Mouse (Mus musculus): ENCODE measurements around the gene Icmt. TPM values are rescaled to one million over a fixed set of nuclear protein-coding genes. Genes with fewer than 3 reads are reported as not detected.

The Icmt gene
- polyA plus RNA-seq, 1 experiment from 2014 or later, result 14.4 TPM

DNA sequence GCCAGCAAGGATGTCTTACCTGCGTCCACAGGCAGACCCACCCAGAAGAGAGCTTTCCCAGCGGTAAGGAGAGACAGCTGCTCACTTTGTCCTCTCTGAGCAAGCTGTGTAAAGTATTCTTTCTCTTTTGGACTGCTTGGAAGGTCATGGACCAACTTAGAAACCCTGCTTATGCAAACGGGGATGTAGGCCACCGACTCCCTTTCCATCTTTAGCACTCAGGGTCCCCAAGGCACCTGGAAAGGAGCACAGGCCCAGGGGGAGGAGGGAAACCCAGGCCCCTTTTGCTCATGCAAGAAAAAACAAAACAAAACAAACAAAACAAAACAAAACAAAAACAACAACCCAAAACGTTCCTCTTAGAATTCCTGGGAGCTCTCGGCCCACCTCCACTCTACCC lies 5.5 kb upstream of the Icmt start, which contains the start of gene Hes3:
TSS of gene Hes3 (minus strand) at position 101 of the 400 bp plus-strand sequence.
- 42% methylated on average over 6 of the region's 6 CpGs for WGBS (ENCODE audit: insufficient replicate concordance)
- Histone ChIP-seq H3K27me3 (replicated peaks) (peaks cover 73% of the 10 kb centered on the region), H3K27ac (no peak within 1 kb of the TSS), H3K4me3 (no peak within 1 kb of the TSS), H3K9ac (no peak within 1 kb of the TSS), H3K4me2 (0 out of 2 replicates have a peak within 1 kb of the TSS, but pooled peaks have one; percentile 17), H3K36me3 (no peaks in the 10 kb centered on the region), H3K9me3 (replicated peaks) (0 out of 2 replicates have a peak, but pooled peaks cover 3% of the 10 kb centered on the region), H3K4me1 (peaks cover 28% of the 10 kb centered on the region)
- no peak for ATAC-seq

- Histone ChIP-seq H3K9ac (no peak overlapping the region), H3K4me3 (no peak overlapping the region), H3K27ac (no peak overlapping the region), H3K27me3 (replicated peaks) (peaks cover 66% of the 10 kb centered on the region), H3K9me3 (replicated peaks) (0 out of 2 replicates have a peak, but pooled peaks cover 3% of the 10 kb centered on the region), H3K36me3 (no peaks in the 10 kb centered on the region), H3K4me2 (no peak overlapping the region), H3K4me1 (peaks cover 22% of the 10 kb centered on the region)
- WGBS (ENCODE audit: insufficient replicate concordance), result 44% methylated on average over 12 of the region's 12 CpGs
- no peak for ATAC-seq
These were observed 4.8 kb upstream of the Icmt start for GRCm38 (mm10) chr4:152292102-152292765.

- Histone ChIP-seq H3K36me3 (peaks cover 3% of the 10 kb centered on the region; the same call in 1 of the 2 replicates), H3K9me3 (replicated peaks) (no peaks in the 10 kb centered on the region), H3K4me2 (no peak overlapping the region), H3K4me1 (peaks cover 37% of the 10 kb centered on the region), H3K9ac (no peak overlapping the region), H3K4me3 (no peak overlapping the region), H3K27ac (no peak overlapping the region), H3K27me3 (replicated peaks) (peaks cover 48% of the 10 kb centered on the region)
- ATAC-seq, result no peak
- 44% methylated on average over 10 of the region's 10 CpGs for WGBS (ENCODE audit: insufficient replicate concordance)
These were observed 2.7 kb upstream of the Icmt start for GRCm38 (mm10) chr4:152294188-152294929.

DNA sequence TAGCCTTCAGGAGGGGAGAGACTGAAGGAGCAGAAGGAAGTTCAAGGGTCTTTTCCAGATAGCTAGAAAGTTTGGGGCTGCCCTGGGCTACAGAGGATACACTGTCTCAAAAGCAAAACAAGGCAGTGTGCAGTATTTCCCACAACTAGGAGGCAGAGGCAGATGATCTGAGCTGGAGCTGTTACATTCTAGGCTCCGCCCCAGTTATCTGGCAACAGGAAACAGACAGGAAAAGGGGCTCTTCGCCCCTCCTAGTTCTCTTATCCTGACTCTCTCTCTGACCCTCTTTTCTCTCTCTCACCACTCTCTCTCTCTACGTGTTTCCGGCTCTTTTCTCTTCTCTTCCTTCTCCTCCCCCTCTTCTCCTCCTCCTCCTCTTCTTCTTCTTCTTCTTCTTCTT lies 1.1 kb upstream of the Icmt start:
- Histone ChIP-seq H3K4me2 (peak overlapping the region; percentile 91), H3K27me3 (replicated peaks) (peaks cover 33% of the 10 kb centered on the region), H3K4me1 (peaks cover 31% of the 10 kb centered on the region), H3K4me3 (peak overlapping the region; percentile 97), H3K9ac (peak overlapping the region; percentile 74; the same call in 1 of the 2 replicates), H3K36me3 (peaks cover 18% of the 10 kb centered on the region), H3K9me3 (replicated peaks) (no peaks in the 10 kb centered on the region), H3K27ac (peak overlapping the region; percentile 91)
- ATAC-seq, result 0 out of 2 replicates have a peak, but pooled peaks have one; percentile 6
- 2% methylated on average over 4 of the region's 4 CpGs for WGBS (ENCODE audit: insufficient replicate concordance)

DNA sequence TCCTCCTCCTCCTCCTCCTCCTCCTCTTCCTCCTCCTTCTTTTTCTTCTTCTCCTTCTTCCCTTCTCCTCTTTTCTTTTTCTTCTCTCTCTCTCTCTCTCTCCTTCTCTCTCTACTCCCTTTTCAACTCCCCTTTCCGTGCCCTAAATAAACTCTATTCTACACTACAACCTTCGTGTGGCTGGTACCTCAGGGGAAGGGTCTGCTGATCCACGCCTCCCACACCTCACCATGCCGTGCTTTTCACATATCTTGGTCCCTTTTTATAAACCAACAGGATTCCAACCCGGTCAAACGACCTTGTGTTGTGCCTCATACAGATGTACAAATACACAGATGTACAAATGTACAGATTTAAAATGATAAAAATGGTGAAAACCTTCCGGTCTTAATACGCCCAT lies 656 bp upstream of the Icmt start:
- peaks cover 31% of the 10 kb centered on the region for H3K4me1 ChIP-seq
- peak overlapping the region; percentile 91 for H3K27ac ChIP-seq
- 4% methylated on average over 8 of the region's 8 CpGs for WGBS (ENCODE audit: insufficient replicate concordance)

GRCm38 (mm10) chr4:152298836-152299235 lies 1.8 kb downstream of the Icmt start:
- Histone ChIP-seq H3K36me3 (peaks cover 47% of the 10 kb centered on the region), H3K4me3 (no peak overlapping the region), H3K27ac (no peak overlapping the region), H3K4me1 (peaks cover 31% of the 10 kb centered on the region), H3K9me3 (replicated peaks) (no peaks in the 10 kb centered on the region), H3K9ac (peak overlapping the region; percentile 96), H3K27me3 (replicated peaks) (peaks cover 4% of the 10 kb centered on the region), H3K4me2 (peak overlapping the region; percentile 91)
- 77% methylated on average over 14 of the region's 14 CpGs for WGBS (ENCODE audit: insufficient replicate concordance)
- ATAC-seq, result no peak

More for the DNA sequence above, 656 bp upstream of the Icmt start:
- peak overlapping the region; percentile 91 for H3K4me2 ChIP-seq
- peaks cover 29% of the 10 kb centered on the region for H3K27me3 ChIP-seq (replicated peaks)
- H3K9me3 ChIP-seq (replicated peaks), result no peaks in the 10 kb centered on the region
- no peak for ATAC-seq
- peak overlapping the region; percentile 74 for H3K9ac ChIP-seq
- H3K4me3 ChIP-seq, result peak overlapping the region; percentile 97
- H3K36me3 ChIP-seq, result peaks cover 23% of the 10 kb centered on the region

- H3K9ac ChIP-seq, result no peak overlapping the region
- no peak overlapping the region for H3K4me3 ChIP-seq
- 79% methylated on average over 8 of the region's 8 CpGs for WGBS (ENCODE audit: insufficient replicate concordance)
- peaks cover 63% of the 10 kb centered on the region for H3K36me3 ChIP-seq
- no peak for ATAC-seq
- peaks cover 26% of the 10 kb centered on the region for H3K4me1 ChIP-seq
- H3K27me3 ChIP-seq (replicated peaks), result no peaks in the 10 kb centered on the region
- H3K4me2 ChIP-seq, result no peak overlapping the region
- no peaks in the 10 kb centered on the region for H3K9me3 ChIP-seq (replicated peaks)
- no peak overlapping the region for H3K27ac ChIP-seq
These were observed 3.3 kb downstream of the Icmt start for GRCm38 (mm10) chr4:152300375-152300774.

- 80% methylated on average over 11 of the region's 11 CpGs for WGBS (ENCODE audit: insufficient replicate concordance)
- H3K4me3 ChIP-seq, result no peak overlapping the region
- H3K4me2 ChIP-seq, result no peak overlapping the region
- ATAC-seq, result no peak
- no peaks in the 10 kb centered on the region for H3K27me3 ChIP-seq (replicated peaks)
- no peak overlapping the region for H3K27ac ChIP-seq
- H3K9me3 ChIP-seq (replicated peaks), result no peaks in the 10 kb centered on the region
- H3K9ac ChIP-seq, result no peak overlapping the region
- peaks cover 67% of the 10 kb centered on the region for H3K36me3 ChIP-seq
- H3K4me1 ChIP-seq, result peaks cover 15% of the 10 kb centered on the region
These were observed 5.0 kb downstream of the Icmt start for GRCm38 (mm10) chr4:152302012-152302411.

GRCm38 (mm10) chr4:152303172-152303571 lies 6.1 kb downstream of the Icmt start:
- no peak overlapping the region for H3K4me2 ChIP-seq
- ATAC-seq, result no peak

GRCm38 (mm10) chr4:152304685-152305084 lies 7.7 kb downstream of the Icmt start:
- peaks cover 69% of the 10 kb centered on the region for H3K36me3 ChIP-seq
- H3K9me3 ChIP-seq (replicated peaks), result no peaks in the 10 kb centered on the region
- no peak overlapping the region for H3K4me3 ChIP-seq
- H3K27ac ChIP-seq, result no peak overlapping the region
- WGBS (ENCODE audit: insufficient replicate concordance), result 84% methylated on average over 6 of the region's 6 CpGs
- no peaks in the 10 kb centered on the region for H3K4me1 ChIP-seq
- H3K4me2 ChIP-seq, result no peak overlapping the region
- H3K9ac ChIP-seq, result no peak overlapping the region
- ATAC-seq, result no peak
- H3K27me3 ChIP-seq (replicated peaks), result peaks cover 10% of the 10 kb centered on the region

More at GRCm38 (mm10) chr4:152303172-152303571, 6.1 kb downstream of the Icmt start:
- Histone ChIP-seq H3K36me3 (peaks cover 67% of the 10 kb centered on the region), H3K27ac (no peak overlapping the region), H3K9me3 (replicated peaks) (no peaks in the 10 kb centered on the region), H3K4me3 (no peak overlapping the region), H3K4me1 (peaks cover 9% of the 10 kb centered on the region), H3K9ac (no peak overlapping the region), H3K27me3 (replicated peaks) (no peaks in the 10 kb centered on the region)
- WGBS (ENCODE audit: insufficient replicate concordance), result 89% methylated on average over 10 of the region's 10 CpGs

- Histone ChIP-seq H3K4me2 (no peak overlapping the region), H3K36me3 (peaks cover 56% of the 10 kb centered on the region), H3K9me3 (replicated peaks) (no peaks in the 10 kb centered on the region), H3K27me3 (replicated peaks) (peaks cover 23% of the 10 kb centered on the region), H3K4me3 (no peak overlapping the region), H3K4me1 (no peaks in the 10 kb centered on the region), H3K9ac (no peak overlapping the region), H3K27ac (no peak overlapping the region)
- 81% methylated on average over 6 of the region's 6 CpGs for WGBS (ENCODE audit: insufficient replicate concordance)
- ATAC-seq, result no peak
These were observed 9.0 kb downstream of the Icmt start for GRCm38 (mm10) chr4:152305991-152306390.

- Histone ChIP-seq H3K9ac (no peak overlapping the region), H3K9me3 (replicated peaks) (no peaks in the 10 kb centered on the region), H3K27me3 (replicated peaks) (peaks cover 38% of the 10 kb centered on the region), H3K36me3 (peaks cover 40% of the 10 kb centered on the region), H3K4me1 (peaks cover 8% of the 10 kb centered on the region), H3K27ac (no peak overlapping the region), H3K4me2 (no peak overlapping the region), H3K4me3 (no peak overlapping the region)
- no peak for ATAC-seq
- 81% methylated on average over 9 of the region's 9 CpGs for WGBS (ENCODE audit: insufficient replicate concordance)
These were observed 10.5 kb downstream of the Icmt start for GRCm38 (mm10) chr4:152307542-152307941.
